Mouse (Mus musculus) midbrain, embryonic 16.5 days (tissue): ENCODE measurements around the gene Ctsd. TPM values are rescaled to one million over a fixed set of nuclear protein-coding genes. Genes with fewer than 3 reads are reported as not detected.
"Not testable (repeated sequence)": the region's sequence is repeated elsewhere in the genome, so short reads cannot be mapped to it uniquely, and the experiment has no call there.

ENCODE experiments used
- ATAC-seq: fragments of 200-750 bp; cut with Nextera tagmentation; 2 replicates; pipeline ENCODE4 v1.8.0; 2017; ENCODE audit warnings: moderate TSS enrichment
- H3K27ac ChIP-seq: fragments of 300-500 bp; sonication (generic); 2 replicates; pipeline ENCODE4 v1.5.1; 2014; ENCODE audit warnings: mild to moderate bottlenecking, low read length, mixed read lengths
- H3K27me3 ChIP-seq: fragments of 300-500 bp; sonication (generic); 2 replicates; pipeline ENCODE4 v1.6.1; 2014; ENCODE audit warnings: low read depth, low read length, mixed read lengths; ENCODE audit not compliant: control insufficient read depth, insufficient read depth
- H3K36me3 ChIP-seq: fragments of 300-500 bp; sonication (generic); 2 replicates; pipeline ENCODE4 v1.6.1; 2014; ENCODE audit warnings: mild to moderate bottlenecking, low read length, moderate library complexity, mixed read lengths; ENCODE audit not compliant: control insufficient read depth, insufficient read depth
- H3K4me1 ChIP-seq: fragments of 300-500 bp; sonication (generic); 2 replicates; pipeline ENCODE4 v1.6.1; 2014; ENCODE audit warnings: mild to moderate bottlenecking, low read length, mixed read lengths; ENCODE audit not compliant: control insufficient read depth, insufficient read depth
- H3K4me2 ChIP-seq: fragments of 300-500 bp; sonication (generic); 2 replicates; pipeline ENCODE4 v1.6.1; 2014; ENCODE audit warnings: mild to moderate bottlenecking, low read length, mixed read lengths
- H3K4me3 ChIP-seq: fragments of 300-500 bp; sonication (generic); 2 replicates; pipeline ENCODE4 v1.5.1; 2014; ENCODE audit warnings: low read depth, mild to moderate bottlenecking, low read length, moderate library complexity, mixed read lengths
- H3K9ac ChIP-seq: fragments of 300-500 bp; sonication (generic); 2 replicates; pipeline ENCODE4 v1.6.1; 2014; ENCODE audit warnings: low read depth, low read length, mixed read lengths
- H3K9me3 ChIP-seq: fragments of 300-500 bp; sonication (generic); replicated peaks from 2 replicates; pipeline ENCODE4 v1.6.1; 2014; ENCODE audit warnings: mild to moderate bottlenecking, low read length, mixed read lengths; ENCODE audit not compliant: control insufficient read depth, poor library complexity, severe bottlenecking
- WGBS: fragments of 180-500 bp; shearing (Covaris S2); extraction: QIAGEN DNeasy Blood & Tissue Kit; methylation state at CpG from one replicate; pipeline ENCODE4 v1.1.7; 2014; 5-methylcytosine and 5-hydroxymethylcytosine counted together
- polyA plus RNA-seq: library from polyadenylated mRNA; unstranded; fragments of >200 nt; fragmentation: Nextera tagmentation; extraction: Ambion mirVana; gene quantifications from 2 replicates; pipeline ENCODE4 v1.2.1, GENCODE M21; 2015

The Ctsd gene
- polyA plus RNA-seq, 1 experiment from 2014 or later, result 289 TPM

DNA sequence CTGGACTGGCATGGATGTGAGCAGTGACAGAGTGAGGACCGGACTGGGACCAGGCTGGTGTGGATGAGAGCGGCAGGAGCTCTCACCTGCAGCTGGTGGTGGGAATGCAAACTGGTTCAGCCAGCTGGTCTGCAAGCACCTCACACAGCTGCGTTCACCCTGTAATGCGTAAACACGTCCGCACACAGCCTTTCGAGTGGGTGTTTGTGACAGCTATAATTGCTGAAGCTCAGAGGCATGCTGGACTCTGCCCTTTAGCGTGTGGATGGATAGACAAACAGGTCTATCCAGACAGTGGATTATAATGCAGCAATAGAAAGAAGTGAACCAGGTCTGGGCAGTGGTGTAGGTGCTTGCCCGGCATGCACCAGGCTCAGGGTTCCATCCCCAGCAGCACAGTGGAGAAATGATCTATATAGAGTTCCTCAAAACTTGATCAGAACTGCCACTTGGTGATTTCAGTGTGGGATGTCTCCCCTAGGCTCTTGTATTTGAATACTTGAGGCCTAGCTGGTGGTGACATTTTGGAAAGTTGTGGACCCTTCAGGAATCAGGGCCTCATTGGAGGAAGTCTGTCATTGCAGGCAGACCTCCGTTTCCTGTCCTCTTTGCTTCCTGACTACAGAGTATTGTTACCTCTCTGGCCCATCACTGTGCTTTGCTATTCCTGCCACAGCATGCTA lies 46.1 kb downstream of the Ctsd start:
- Histone ChIP-seq H3K9ac (no peak overlapping the region), H3K9me3 (no peaks in the 10 kb centered on the region), H3K4me1 (no peaks in the 10 kb centered on the region), H3K27me3 (no peaks in the 10 kb centered on the region), H3K4me3 (no peak overlapping the region), H3K27ac (no peak overlapping the region), H3K36me3 (no peaks in the 10 kb centered on the region), H3K4me2 (no peak overlapping the region)
- 79% methylated on average over 10 of the region's 10 CpGs for WGBS
- no peak for ATAC-seq

DNA sequence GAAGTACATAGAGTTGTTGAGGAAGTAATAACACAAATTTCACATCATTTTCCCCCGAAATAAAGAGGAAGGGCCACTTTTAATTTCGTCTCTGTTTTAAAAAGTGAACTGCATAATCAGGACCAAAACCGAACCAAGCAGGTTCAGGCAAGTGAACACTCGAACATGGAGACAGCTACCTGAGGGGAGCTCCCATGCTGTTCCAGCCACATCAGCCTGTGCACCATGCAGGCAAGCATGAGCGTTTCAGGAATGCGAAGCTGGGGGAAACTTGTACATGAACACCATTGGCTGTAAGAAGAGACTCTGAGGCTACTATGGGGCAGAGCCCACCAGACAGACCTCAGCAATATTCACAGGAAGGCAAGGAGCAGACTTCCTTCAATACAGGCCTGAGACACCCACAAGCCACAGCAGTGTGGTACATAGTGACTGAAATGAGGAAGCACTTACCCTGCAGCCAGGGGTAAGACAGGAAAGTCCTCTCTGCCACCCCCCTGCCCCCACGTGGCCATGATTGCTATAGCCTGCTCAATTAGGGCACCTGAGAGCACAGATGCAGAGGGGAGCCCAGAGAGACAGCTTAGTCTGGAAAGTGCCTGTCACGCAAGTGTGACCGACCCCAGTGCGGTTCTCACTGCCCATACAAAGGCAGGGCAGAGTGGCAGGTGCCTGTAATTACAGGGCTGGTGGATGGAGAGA lies 47.4 kb downstream of the Ctsd start:
- Histone ChIP-seq H3K27me3 (no peaks in the 10 kb centered on the region), H3K4me1 (no peaks in the 10 kb centered on the region), H3K9ac (no peak overlapping the region), H3K36me3 (no peaks in the 10 kb centered on the region), H3K4me2 (no peak overlapping the region), H3K4me3 (no peak overlapping the region), H3K27ac (no peak overlapping the region), H3K9me3 (no peaks in the 10 kb centered on the region)
- WGBS, result 61% methylated on average over 10 of the region's 10 CpGs
- ATAC-seq, result no peak

DNA sequence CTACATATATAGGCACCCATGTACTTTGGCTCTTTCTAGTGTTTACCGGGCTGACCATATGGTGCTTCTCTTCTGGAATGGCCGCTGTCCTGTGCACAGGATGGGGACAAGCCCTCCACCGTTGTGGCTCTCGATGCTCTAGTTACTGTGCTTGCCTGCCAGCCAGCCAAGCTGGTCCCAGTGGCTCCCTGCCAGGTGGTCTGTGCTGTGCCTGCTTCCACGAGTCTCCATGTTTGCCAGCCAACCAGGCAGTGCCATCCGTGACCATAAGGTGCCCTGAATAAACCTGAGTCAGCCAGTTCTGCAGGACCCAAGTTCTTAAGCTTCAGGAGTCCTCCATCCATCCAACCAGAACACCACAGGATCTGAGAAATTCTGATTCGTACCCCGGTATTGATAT lies 52.7 kb downstream of the Ctsd start:
- no peaks in the 10 kb centered on the region for H3K9me3 ChIP-seq
- H3K27me3 ChIP-seq, result no peaks in the 10 kb centered on the region
- WGBS, result 77% methylated on average over 8 of the region's 8 CpGs
- no peak overlapping the region for H3K9ac ChIP-seq
- no peak for ATAC-seq
- H3K4me1 ChIP-seq, result no peaks in the 10 kb centered on the region
- H3K36me3 ChIP-seq, result no peaks in the 10 kb centered on the region
- no peak overlapping the region for H3K27ac ChIP-seq
- H3K4me3 ChIP-seq, result no peak overlapping the region
- H3K4me2 ChIP-seq, result no peak overlapping the region

DNA sequence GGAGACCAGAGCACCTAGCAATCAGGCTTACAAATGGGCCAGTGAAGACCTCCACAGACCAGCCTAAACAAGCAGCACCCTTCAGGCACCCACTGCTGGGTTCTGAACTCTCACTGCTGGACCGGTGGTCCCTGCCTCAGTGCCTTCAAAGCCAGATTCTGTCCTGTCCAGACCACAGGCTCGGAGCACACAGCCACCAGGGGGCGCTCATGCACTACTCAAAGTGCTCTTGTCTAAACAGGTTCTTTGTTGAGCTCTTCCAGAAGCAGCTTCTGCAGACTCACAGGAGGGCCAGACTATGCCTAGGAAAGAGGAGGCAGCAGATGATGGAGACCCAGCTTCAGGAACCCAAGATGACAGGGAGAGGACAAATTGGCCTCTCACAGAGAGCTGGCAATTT lies 53.6 kb downstream of the Ctsd start:
- 3% methylated on average over 3 of the region's 3 CpGs for WGBS
- Histone ChIP-seq H3K4me2 (no peak overlapping the region), H3K9me3 (no peaks in the 10 kb centered on the region), H3K36me3 (no peaks in the 10 kb centered on the region), H3K27me3 (no peaks in the 10 kb centered on the region), H3K4me1 (no peaks in the 10 kb centered on the region), H3K9ac (peak overlapping the region; percentile 23; the same call in 1 of the 2 replicates), H3K4me3 (no peak overlapping the region), H3K27ac (no peak overlapping the region)
- peak; percentile 85 for ATAC-seq

DNA sequence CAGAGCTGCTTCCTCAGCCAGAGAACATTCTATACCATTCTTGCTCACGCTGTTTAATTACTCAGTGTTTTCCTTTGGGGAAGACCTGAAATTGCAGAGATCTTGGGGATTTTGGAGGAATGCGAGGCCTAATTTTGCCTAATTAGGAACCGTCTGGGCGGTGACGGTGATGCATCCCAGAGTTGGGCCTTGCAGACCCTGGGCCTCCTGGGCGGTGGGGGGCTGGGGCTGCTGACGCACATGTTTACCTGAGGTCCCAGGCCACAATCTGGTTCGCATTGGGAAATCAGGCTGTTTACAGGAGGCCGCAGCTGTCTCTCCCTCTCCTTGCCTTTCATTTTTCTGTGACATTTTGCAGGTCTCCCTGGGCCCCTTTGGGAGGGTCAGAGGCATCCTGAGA lies 55.1 kb downstream of the Ctsd start:
- not testable (repeated sequence) for ATAC-seq, H3K9me3 ChIP-seq, H3K9ac ChIP-seq, H3K4me3 ChIP-seq, H3K27me3 ChIP-seq, H3K36me3 ChIP-seq, H3K4me2 ChIP-seq, H3K4me1 ChIP-seq, H3K27ac ChIP-seq
- WGBS, result 84% methylated on average over 2 of the region's 9 CpGs

DNA sequence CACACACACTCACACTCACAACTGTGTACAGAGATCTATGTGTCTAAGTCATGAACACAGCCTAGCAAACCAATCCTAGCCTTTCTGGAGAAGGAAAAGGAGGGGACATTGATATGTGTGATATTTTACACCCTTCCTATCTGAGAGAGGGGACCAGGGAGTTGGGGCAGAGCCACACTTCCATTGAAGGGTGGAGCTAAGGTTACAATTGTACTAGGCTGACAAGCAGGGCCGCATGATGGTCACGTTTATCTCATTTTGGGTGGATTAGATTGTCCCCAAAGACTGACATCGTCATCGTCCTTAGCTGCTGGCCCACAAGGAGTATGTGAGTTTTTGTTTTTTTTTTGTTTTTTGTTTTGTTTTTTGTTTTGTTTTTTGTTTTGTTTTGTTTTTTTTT lies 56.6 kb downstream of the Ctsd start:
- no peak overlapping the region for H3K9ac ChIP-seq
- H3K27ac ChIP-seq, result no peak overlapping the region
- 80% methylated on average over 4 of the region's 4 CpGs for WGBS
- H3K4me1 ChIP-seq, result no peaks in the 10 kb centered on the region
- no peaks in the 10 kb centered on the region for H3K36me3 ChIP-seq
- H3K4me3 ChIP-seq, result no peak overlapping the region
- no peaks in the 10 kb centered on the region for H3K9me3 ChIP-seq
- H3K4me2 ChIP-seq, result no peak overlapping the region
- H3K27me3 ChIP-seq, result no peaks in the 10 kb centered on the region
- ATAC-seq, result no peak

DNA sequence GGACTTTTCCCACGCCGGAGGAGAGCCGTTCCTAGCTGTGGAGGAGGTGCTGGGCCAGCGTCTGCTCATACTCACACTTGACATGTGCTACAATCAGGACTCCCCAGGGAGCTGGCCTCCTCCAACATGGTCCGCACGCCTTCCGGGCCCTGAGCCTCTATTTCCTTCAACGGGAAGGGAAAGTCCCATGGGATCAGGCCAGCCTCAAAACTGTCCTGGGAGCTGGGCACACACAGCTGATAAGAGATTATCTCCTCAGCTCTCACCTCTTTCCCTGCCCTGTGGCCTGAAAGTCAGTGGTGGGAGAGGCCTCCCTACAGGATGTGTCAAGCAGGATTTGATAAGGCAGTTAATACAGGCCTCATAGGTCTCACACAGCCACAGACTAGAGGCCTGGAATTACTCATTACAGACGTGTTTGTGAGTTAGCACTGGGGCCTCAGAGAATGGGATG lies 57.5 kb downstream of the Ctsd start:
- ATAC-seq, result no peak
- Histone ChIP-seq H3K9ac (no peak overlapping the region), H3K4me1 (no peaks in the 10 kb centered on the region), H3K9me3 (no peaks in the 10 kb centered on the region), H3K4me2 (no peak overlapping the region), H3K27ac (no peak overlapping the region), H3K4me3 (no peak overlapping the region), H3K36me3 (no peaks in the 10 kb centered on the region), H3K27me3 (no peaks in the 10 kb centered on the region)
- 75% methylated on average over 9 of the region's 9 CpGs for WGBS

DNA sequence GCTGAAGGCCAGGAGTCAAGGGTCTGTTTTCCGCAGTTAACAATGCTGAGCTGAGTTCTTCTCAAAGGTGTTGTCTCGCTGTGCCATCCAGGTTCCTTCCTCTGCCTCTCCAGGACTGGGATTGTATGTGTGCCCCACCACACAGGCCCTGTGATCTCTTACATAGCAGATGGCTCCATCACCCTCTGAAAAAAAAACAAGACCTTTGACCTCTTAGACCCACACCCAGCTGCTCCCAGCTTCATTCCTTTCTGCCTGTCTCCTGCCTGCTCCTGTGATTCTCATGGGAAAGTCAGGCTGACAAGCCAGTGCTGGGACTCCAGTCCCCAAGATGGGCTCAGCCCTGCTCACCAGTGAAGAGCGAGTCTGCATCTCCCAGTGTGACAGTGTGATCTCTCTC lies 59.3 kb downstream of the Ctsd start:
- no peak overlapping the region for H3K9ac ChIP-seq
- WGBS, result 70% methylated on average over 3 of the region's 3 CpGs

DNA sequence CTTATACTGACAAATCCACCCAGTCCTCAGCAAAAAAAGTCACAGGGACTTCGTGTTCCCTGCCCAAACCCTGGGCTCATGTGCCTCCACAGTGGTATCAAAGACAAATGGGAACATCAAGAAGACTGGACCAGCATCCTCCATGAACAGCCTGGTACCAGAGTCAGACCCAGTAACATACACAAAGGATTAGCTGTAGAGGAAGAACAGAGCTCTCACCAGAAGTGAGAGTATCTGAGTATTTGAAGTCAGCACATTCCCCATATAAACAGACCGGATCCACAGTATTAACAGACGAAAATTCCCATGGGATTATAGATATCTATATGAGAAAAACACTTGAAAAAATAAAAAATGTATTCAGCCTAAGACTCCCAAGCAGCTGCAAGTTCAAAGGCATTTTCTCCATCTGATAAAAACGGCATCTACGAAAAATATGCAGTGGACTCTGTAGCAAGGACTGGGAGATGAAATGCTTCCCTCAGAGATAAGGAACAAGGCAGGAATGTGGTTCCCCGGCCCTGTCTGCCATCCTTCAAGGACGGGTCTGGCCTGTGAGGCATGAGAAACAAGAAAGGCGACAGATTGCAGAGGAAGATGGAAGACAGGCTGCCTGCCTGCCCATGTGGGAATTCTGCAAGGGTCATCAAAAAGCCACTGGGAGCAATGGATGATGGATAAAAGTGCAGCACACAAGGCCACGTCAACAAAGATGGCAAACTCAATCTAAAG lies 61.0 kb downstream of the Ctsd start:
- Histone ChIP-seq H3K4me1 (no peaks in the 10 kb centered on the region), H3K4me3 (no peak overlapping the region), H3K36me3 (no peaks in the 10 kb centered on the region), H3K27me3 (no peaks in the 10 kb centered on the region), H3K27ac (no peak overlapping the region), H3K9me3 (no peaks in the 10 kb centered on the region), H3K9ac (no peak overlapping the region), H3K4me2 (no peak overlapping the region)
- 69% methylated on average over 9 of the region's 9 CpGs for WGBS
- ATAC-seq, result no peak

More for the DNA sequence above, 59.3 kb downstream of the Ctsd start:
- H3K9me3 ChIP-seq, result no peaks in the 10 kb centered on the region
- H3K27me3 ChIP-seq, result no peaks in the 10 kb centered on the region
- no peak overlapping the region for H3K27ac ChIP-seq
- H3K4me2 ChIP-seq, result no peak overlapping the region
- no peaks in the 10 kb centered on the region for H3K36me3 ChIP-seq
- no peak overlapping the region for H3K4me3 ChIP-seq
- ATAC-seq, result no peak
- no peaks in the 10 kb centered on the region for H3K4me1 ChIP-seq
